Mouse (Mus musculus): ENCODE measurements around the gene Mettl16. TPM values are rescaled to one million over a fixed set of nuclear protein-coding genes. Genes with fewer than 3 reads are reported as not detected.

The Mettl16 gene
- 39.5 TPM for polyA plus RNA-seq (2017; shearing (Covaris generic))

GRCm38 (mm10) chr11:74770595-74771207 lies at the start of gene Mettl16:
Gene Mettl16 (plus strand): TSS chr11:74770830.

GRCm38 (mm10) chr11:74724235-74724791 lies 46.3 kb upstream of the Mettl16 start, which contains the start of gene Pafah1b1:
Gene Pafah1b1 (minus strand): TSS chr11:74724670.

GRCm38 (mm10) chr11:74830256-74831161 lies 59.9 kb downstream of the Mettl16 start, which contains the start of gene Mnt:
Gene Mnt (plus strand): TSS chr11:74830920.

Other genes with a start within 250 kb of the Mettl16 start
- 2.1 TPM for gene Rap1gap2, start 159.9 kb upstream of the Mettl16 start, polyA plus RNA-seq (2017; shearing (Covaris generic))
- gene Ccdc92b, start 151.2 kb upstream of the Mettl16 start, polyA plus RNA-seq (2017; shearing (Covaris generic)), result not detected
- gene Cluh, start 121.3 kb upstream of the Mettl16 start, polyA plus RNA-seq (2017; shearing (Covaris generic)), result 33.4 TPM
- 82.8 TPM for gene Pafah1b1, start 46.2 kb upstream of the Mettl16 start, polyA plus RNA-seq (2017; shearing (Covaris generic))
- gene Mnt, start 60.1 kb downstream of the Mettl16 start, polyA plus RNA-seq (2017; shearing (Covaris generic)), result 10.3 TPM
- gene Sgsm2, start 126.2 kb downstream of the Mettl16 start, polyA plus RNA-seq (2017; shearing (Covaris generic)), result 4.8 TPM
- 55.7 TPM for gene Tsr1, start 127.2 kb downstream of the Mettl16 start, polyA plus RNA-seq (2017; shearing (Covaris generic))
- gene Smg6, start 155.0 kb downstream of the Mettl16 start, polyA plus RNA-seq (2017; shearing (Covaris generic)), result 32.1 TPM
- gene Srr, start 155.1 kb downstream of the Mettl16 start, polyA plus RNA-seq (2017; shearing (Covaris generic)), result 7.3 TPM